Mouse (Mus musculus) layer of hippocampus, adult 18-20 months (tissue): ENCODE measurements at regions not wholly inside any gene's neighbourhood (a gene's known extent, or its start where the extent isn't known, plus 50 kb on each side); places are given as distances from the start of the nearest gene placed in this dataset.
A peak's percentile ranks its signal among the peaks of the same experiment; 100 is the strongest.

Experiments
- DNase-seq, 2 experiments: peaks; one replicate each; pipeline ENCODE4 v3.0.0; 2022; ENCODE audit warnings: low spot score in 2 of 2

GRCm38 (mm10) chr6:19015868-19016267, 149.8 kb downstream of the Ankrd7 start:
- DNase-seq = peak in 1 of 2 experiments; percentile 10

DNA sequence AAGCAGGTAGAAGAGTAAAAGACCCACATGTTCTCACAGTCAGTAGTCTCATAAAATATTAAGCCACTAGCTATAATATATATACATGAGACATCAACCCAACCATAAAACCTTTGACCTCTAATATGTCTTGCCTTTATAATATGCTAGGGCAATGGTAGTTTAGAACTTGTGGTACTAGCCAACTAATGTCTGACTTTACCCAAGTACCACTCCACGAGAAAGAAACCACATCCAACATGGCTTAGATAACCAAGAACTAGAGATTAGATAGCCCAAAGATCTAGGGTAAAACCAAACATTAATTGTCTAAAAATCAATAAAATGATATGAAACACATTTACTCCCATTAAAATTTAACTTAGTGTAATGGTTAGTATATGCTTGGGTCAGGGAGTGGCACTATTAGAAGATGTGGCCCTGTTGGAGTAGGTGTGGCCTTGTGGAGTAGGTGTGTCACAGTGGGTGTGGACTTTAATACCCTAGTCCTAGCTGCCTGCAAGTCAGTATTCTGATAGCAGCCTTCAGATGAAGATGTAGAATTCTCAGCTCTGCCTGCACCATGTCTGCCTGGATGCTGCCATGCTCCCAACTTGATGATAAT, 152.2 kb downstream of the Ankrd7 start:
- no peak for DNase-seq

- DNase-seq = no peak
Measured at GRCm38 (mm10) chr6:19034268-19034667, 168.2 kb downstream of the Ankrd7 start.
